Mouse (Mus musculus) cerebellum, postnatal 10 days (tissue): Measurements from ENCODE around the gene Gm44596.
A peak's percentile ranks its signal among the peaks of the same experiment; 100 is the strongest.

Experiments used
- DNase-seq, 2 experiments: peaks; one replicate each; pipeline ENCODE4 v3.0.0; 2021; ENCODE audit warnings: mixed read lengths in 2 of 2

The Gm44596 gene

DNA sequence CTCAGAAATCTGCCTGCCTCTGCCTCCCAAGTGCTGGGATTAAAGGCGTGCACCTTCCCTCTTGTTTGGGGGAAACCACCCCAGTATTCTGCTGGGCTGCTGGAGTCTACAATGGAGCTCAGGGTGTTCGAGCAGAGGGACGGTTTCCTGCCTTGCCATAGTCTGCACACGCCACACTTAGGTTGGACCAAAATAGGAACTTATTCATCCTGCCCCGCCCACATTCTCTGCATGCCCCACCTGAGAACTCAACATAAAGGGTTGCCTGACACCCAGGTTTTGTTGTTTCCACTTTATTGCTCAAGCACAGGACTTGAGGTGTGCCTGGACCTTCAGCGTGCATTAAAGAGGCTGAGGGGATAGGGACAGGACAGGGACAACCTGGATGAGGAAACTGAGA, 54.5 kb downstream of the Gm44596 start:
- no peak for DNase-seq

DNA sequence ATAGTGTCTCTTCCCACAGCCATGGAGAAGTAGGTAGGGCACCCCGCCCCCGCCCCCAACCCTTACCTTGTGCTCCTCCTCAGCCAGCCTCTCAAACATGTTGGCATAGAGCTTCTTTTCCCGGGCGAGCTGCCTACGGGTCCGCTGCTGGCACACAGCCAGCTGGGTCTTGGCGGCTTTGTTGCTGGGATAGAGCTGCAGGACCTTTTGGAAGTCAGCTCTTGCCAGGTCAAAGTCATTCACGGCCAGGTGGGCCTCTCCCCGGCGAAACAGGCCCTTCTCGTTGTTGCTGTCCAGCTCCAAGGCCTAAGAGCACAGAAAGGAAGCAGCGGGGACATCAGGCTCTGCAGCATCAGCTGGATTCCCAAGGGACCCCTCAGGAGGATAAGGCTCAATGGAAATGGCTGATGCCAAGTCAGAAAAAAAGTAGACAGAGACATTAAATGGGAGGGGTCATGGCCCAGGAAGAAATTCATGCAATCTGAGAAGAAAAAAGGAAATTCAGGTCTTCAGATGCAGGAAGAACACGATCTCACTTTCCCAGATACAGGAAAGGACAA, 57.1 kb downstream of the Gm44596 start:
- peak; percentile 84 to 89 for DNase-seq

DNA sequence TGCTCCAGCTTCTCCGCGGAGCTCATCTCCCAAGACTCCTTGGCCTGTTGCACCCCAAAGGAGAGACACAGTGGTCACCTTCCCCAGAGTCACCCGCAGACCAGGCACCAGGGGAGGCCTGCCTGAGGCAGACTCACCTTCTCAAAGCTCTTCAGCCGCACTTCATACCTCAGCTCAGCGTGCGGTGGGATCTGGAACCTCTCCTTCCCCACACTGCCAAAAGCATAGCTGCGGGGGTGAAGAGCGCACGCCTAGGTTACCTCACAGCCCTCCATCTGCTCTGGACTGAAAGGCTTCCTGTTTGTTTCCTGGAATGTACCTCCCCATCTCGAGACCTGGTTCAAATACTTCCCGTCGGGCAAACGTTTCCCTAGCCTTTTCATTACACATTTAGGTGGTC, 58.3 kb downstream of the Gm44596 start:
- peak; percentile 51 to 63 for DNase-seq

DNA sequence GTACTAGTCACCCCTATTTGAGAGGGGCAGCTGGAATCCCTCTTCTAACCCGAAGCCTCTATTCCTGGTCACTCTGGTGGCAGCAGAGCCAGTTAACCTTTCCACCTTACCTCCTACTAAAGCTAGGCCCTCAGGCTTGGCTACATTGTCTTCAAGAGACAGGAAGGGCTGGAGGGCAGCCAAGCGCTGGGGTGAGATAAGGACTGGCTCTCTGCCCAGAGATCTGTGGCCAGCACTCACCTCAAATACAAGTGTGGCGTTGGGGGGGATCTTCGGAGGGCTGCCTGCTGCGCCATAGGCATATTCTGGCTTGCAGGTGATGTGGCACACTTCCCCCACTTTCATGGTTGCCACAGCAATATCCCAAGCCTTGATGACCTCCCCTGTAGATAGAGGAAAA, 60.2 kb downstream of the Gm44596 start:
- peak; percentile 88 to 89 for DNase-seq

DNA sequence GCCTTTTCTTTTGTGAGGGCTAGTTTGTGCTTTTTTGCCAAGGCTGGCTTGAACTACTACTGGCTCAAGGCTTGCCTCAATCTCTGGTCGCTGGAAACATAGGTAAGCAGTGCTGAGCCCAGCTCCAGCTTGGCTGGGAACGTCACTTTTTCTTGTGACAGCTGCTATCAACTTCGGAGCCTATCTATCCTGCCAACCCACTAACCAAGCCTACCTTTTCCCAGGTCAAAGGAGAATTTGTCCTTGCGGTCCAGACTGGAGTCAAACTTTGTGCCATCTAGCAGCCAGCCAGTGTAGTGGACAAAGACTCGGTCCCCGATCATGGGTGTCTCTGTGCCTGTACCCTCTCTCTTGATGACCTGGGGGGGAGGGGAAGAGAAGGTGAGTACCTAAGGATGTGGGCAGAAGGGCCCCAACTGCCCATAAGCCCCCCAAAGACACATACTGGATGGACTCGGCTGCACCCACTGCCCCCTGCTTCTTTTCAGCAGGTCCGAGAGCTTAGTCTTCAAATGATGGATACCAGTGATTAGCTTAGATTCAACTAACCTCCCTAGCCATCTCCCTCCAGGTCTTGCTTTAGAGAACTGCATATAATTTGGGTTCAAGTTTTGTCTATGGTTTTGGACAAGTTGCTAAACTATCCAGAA, 61.2 kb downstream of the Gm44596 start:
- peak in 1 of 2 experiments; percentile 29 for DNase-seq

DNA sequence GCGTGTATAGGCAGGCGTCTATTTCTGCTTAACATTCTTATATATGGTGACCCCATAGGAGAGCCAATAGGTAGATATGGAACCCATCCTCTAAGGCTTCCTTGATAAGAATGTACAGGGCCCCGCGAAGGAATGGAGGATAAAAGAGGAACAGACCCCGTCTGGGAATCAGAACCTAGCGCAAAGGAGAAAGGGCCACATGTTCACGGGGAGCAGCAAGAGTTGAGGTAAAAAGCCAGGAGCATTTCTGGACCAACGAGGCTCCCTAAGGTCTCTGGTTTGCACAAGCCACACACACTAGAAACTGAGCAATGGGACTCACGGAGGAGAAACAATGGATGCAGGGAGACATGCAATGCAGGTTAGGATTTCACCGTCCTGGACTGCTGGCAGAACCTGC, 62.0 kb downstream of the Gm44596 start:
- DNase-seq: no peak

DNA sequence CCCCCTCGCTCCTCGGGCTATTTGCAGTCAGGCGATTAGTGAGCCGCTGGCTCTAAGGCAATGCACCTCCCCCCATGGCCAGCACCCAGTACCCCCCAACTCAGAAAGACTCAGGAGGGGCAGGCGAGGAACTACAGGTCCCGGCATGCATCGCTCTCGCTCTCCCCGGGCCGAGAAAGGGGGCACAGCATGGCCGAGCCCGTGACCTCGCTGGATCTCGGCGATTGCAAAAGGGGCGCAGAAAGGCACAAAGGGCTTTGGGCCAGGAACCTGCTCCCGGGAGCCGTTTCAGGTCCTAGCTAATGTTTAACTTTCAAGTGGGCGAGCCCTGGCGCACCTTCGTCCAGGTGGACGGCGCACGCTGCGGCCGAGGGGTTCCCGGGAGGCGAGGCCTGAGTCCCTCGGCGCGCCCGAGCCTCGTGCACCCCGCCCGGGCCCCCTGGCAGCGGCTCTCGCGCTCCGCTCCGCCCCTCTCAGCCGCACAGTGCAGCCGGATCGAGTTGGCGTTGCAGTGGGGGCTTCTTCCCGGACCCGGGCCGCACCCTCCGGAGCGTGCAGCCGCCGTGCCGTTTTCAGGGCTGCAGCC, 62.5 kb downstream of the Gm44596 start:
- peak; percentile 83 to 86 for DNase-seq

DNA sequence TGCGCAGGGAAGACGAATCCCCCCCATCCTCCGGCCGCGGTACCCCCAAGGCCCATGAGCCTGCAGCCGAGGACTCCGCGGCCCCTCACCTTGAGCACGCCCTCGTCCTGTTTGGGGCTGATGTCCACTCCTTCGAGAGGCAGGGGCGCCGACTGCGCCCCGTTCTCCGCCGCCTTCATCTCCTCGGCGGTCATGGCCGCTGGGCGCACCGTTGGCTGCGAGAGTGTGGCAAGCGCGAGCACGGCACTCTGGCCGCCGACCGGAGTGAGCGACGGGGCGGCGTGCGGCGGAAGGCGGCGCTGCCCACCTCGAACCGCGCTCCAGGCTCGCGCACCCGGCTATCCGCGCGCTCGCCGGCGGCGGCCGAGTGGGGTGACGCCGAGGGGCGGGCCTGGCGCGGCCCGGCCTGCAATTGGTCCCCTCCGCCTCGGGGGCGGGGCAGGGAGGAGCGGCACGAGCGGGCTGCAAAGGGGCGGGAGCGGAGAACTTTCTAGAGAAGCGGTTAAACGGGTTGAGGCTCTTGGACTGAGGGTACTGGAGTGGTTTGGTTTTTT, 63.1 kb downstream of the Gm44596 start, which contains the start of gene Fkbp4:
Gene Fkbp4 (minus strand): TSS at position 361 of the 554 bp plus-strand sequence.
- peak; percentile 96 to 97 for DNase-seq

DNA sequence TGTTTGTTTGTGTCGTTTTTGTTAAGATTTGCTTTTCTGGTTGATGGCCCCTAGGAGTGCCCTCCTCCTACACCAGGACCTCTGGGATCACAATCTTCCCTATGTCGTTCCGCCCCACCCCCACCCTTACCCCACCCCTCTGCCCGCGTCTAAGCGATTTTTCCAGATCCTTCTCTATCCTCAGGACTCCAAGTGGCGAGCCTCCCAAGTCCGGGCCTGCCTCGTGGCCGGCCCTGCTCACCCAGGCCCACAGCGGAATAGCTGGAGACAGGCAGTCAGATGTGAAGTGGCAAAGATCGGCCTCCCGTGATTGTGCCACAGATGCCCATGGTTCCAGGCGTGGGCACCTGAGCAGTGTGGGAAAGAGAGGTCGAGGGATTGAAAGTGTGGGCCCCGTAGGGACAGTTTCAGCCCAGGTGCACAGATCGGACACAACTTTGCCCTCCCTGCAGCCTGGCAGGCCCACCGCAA, 63.6 kb downstream of the Gm44596 start:
- DNase-seq: peak in 1 of 2 experiments; percentile 40

DNA sequence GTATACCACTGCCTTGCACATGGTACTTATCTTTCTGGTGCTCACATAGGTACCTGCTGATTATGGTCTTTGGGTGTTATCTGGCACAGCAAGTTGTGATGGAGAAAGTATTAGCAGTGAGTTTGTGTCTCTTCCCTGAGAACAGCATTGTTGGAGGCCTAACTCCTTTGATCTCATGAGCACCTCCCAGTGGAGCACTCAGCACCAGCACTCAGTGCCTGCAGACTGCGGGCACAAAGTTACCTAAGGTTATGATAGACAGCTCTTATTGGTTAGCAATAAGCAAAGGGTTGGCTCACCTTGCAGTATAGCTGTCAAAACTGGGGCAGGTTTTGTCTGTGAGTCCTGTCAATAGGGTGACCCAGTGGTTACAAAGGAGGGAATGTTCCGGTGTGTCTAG, 64.9 kb downstream of the Gm44596 start:
- DNase-seq: no peak

DNA sequence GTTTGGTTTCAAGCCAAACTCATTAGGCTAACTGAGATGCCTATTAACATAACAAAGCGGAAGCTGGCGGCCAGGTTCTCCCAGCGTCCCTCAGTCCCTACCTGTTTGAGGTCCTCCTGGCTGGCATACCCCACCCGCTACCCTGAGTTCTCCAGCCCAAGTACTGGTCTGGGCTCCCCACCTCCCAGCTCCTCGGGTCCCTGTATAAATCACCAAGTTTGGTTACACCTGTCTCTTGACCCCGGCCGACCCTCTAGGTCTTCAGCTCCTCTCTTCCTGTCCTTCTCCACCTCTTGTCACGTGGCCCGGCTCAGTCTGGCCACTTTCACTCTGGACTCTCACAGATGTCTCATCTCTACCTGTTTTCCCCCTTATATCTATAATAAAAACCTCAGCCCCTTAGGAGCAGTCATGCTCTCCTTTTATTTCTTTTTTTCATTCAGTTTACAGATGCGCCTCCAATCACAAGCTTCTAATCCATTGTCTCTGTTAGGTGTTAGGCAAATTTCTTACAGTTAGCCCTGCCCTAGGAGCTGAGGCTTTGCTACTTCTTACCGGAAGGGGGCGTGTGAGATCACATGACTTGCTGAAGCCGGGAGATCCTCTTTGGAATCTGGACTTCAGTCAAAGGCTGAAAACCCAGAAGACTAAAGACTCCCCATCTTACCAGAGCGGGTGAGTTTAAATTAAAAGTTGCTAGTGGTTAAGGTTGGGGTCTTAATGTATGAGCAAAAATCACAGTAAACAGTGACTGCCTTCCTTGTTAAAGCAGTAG, 70.6 kb downstream of the Gm44596 start:
- DNase-seq: peak; percentile 81 to 88

DNA sequence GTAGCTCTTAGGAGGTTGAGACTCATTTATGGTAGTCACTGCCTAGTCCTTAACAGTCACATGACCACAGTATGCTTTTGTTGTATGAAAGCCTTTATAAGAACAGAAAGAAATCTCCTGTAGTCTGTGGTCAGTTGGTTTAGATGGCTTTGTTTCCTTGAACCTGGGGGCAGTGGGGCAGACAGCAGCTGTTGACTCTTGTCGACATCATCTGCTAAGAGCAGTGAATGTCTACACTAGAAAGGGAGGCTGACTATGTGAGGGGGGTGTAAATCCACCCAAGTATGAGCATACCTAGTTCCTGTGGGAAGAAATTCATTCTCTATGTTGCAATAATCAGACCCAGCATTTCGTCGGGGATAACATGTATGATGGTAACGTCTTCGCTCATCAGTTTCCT, 71.8 kb downstream of the Gm44596 start:
- DNase-seq: no peak

DNA sequence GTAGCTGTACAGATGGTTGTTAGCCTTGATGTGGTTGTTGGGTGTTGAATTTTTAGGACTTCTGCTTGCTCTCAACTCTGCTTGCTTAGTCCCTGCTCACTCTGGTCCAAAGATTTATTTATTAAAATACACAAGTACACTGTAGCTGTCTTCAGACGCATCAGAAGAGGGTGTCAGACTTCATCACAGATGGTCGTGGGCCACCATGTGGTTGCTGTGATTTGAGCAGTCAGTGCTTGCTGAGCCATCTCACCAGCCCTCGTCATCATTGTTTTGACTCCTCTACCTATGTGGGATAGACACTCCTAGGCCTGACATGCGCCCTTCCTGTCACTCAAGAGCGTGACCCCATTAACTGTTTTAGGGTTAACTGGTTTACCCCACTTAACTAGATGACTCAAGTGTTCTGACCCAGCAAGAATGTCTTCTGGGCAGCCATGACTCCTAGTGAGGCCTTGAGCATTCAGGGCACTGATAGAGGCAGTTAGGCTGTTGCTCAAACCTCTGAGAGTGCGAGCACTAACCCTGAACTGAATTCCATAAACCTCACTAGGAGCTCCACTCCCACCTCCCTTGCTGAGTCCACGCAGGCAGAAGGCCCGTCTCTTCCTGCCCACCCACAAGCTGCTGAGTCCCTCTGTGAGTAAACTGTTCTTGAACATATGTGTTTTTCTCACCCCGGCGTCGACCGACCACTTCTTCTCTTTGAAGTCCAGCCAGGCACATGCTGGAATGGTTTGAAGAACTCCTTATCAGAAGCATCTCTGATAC, 80.7 kb downstream of the Gm44596 start:
- DNase-seq: no peak
